Mouse (Mus musculus) urinary bladder, postnatal 36 days (tissue): Measurements from ENCODE around the gene Nptn.
A peak's percentile ranks its signal among the peaks of the same experiment; 100 is the strongest.
"Not testable (repeated sequence)": the region's sequence is repeated elsewhere in the genome, so short reads cannot be mapped to it uniquely, and the experiment has no call there.

Source experiments
- DNase-seq, 2 experiments: peaks; one replicate each; pipeline ENCODE4 v3.0.0; 2022; ENCODE audit warnings: low spot score in 2 of 2, mixed read lengths in 1 of 2

Gene Nptn

DNA sequence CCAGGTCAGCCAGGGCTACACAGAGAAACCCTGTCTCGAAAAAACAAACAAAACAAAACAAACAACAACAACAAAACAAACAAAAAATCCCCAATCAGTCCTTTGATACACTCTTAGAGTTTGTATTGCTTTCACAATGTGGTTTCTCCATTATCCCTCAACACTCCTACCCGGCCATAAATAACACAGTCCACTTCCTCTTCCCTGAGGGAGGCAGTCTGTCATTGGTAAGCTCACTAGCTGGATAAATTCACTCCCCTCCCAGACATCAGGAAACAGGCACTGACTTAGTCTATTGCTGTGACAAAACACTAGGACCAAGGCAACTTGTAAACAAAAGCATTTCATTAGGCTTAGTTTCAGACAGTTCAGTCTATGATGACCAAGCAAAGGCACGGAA, 21.8 kb upstream of the Nptn start:
- no peak for DNase-seq

DNA sequence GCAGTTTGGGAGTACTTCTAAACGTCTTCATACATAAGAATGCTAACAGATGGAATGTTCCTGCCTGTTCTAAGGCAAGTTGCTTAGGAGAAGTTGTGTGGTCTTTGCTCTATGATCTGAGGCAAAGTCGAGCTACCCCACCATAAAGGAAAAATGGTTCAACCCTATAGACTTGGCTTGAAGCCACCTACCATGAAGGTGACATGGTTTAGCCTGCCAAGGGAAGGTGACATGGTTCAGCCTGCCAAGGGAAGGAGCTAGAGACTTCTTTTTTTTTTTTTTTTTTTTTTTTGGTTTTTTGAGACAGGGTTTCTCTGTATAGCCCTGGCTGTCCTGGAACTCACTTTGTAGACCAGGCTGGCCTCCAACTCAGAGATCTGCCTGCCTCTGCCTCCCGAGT, 16.1 kb upstream of the Nptn start:
- not testable (repeated sequence) for DNase-seq

DNA sequence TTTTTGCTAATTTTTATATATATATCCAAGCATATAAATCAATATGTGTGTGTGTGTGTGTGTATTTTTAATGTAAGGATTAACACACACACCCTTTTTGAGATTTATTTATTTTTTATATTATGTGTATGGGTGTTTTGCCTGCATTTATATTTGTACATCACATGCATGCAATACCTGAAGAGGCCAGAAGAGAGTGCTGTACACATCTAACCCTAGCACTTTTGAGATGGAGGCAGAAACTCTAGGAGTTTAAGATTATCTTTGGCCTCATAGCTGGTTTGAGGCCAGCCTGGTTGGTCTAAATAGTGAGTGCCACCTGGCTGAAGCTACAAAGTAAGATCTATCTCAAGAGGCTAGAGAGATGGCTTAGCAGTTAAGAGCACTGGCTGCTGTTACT, 14.4 kb upstream of the Nptn start:
- DNase-seq: no peak

DNA sequence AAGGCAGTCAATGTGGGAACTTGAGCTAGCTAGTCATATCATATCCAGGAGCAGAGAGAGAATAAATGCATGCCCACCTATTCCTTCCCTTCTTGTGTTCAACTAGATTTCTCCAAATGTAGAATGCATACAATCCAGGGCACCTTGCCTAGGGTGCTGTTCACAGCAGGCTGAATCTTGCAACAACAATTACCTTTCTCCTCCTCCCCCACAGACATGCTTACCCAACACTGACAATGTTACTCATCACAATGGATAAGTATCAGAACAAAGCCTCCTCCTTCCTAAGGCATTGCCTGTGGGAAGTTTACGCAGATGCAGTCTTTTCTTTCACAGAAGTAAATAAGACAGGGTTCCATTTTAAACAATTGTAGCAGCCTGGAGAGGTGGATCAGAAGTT, 11.0 kb upstream of the Nptn start:
- no peak for DNase-seq

DNA sequence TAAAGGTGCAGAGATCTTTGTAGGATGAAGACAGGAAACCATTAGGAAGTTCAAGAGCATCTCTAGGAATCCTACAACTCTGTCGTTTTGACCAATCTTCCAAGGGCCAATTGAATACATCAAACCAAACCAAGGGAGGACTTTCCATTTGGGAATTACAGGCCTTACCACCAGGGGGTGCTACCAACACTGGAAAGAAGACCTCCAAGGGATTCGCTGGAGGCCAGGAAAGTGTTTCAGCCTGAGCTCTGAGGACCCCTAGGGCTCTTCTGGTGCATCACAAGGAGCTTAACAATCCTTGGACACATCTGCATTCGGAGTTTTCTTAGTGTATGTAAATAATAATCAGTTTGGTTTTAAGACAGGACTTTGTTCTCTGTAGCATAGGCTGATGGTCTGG, 3.4 kb upstream of the Nptn start:
- DNase-seq: peak; percentile 71 to 86

DNA sequence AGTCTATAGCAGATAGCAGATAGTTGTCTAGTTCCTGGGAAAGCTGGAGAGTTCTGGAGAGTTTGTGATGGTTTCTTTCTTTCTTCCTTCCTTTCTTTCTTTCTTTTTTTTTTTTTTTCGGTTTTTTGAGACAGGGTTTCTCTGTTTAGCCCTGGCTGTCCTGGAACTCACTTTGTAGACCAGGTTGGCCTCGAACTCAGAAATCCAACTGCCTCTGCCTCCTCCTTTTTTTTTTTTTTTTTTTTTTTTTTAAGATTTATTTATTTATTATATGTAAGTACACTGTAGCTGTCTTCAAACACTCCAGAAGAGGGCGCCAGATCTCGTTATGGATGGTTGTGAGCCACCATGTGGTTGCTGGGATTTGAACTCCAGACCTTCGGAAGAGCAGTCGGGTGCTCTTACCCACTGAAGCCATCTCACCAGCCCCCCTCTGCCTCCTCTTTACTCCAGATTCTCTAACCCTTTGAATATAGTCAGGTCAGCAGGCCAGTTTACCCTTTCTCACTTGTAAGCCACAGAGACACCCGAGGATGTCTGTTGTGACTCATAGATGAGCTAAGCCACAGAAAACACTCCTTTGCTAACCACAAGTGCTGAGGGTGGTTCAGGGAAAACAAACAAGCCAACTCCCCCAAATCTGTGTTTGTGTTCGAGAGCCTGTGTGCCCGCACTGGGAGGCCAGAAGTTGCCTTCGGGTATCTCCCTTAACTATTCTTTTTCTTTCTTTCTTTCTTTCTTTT, 1.4 kb upstream of the Nptn start:
- DNase-seq: peak in 1 of 2 experiments; percentile 15

DNA sequence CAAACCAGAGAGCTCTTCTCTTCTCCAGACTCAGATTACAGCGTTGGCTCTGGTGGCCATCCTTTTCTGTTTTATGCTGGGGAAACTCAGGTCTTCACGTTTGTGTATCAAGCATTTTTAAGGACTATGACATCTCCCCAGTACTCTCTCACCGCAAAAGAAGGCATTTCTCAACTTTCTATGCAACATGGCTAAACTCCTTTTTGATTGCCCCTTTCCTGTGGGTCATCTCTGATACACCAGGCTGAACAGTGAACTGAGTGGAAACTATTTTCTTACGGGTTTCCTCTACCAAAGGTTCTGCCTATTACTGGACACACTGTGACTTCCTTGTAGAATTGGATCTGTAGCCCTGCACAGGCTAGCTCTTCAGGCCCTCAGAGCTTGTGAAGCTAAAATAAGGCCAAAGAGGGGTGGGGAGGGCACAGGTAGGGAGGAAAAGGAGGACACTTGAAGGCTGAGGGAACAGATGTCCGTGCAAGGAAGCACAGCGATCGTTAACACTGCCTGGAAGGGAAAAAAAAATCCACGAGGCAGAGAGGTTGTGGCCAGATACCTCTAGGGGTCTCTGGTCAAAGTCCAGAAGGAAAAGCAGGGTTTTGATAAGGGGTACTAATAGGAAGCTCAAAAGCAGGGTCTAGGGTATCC, 633 bp upstream of the Nptn start:
- no peak for DNase-seq

DNA sequence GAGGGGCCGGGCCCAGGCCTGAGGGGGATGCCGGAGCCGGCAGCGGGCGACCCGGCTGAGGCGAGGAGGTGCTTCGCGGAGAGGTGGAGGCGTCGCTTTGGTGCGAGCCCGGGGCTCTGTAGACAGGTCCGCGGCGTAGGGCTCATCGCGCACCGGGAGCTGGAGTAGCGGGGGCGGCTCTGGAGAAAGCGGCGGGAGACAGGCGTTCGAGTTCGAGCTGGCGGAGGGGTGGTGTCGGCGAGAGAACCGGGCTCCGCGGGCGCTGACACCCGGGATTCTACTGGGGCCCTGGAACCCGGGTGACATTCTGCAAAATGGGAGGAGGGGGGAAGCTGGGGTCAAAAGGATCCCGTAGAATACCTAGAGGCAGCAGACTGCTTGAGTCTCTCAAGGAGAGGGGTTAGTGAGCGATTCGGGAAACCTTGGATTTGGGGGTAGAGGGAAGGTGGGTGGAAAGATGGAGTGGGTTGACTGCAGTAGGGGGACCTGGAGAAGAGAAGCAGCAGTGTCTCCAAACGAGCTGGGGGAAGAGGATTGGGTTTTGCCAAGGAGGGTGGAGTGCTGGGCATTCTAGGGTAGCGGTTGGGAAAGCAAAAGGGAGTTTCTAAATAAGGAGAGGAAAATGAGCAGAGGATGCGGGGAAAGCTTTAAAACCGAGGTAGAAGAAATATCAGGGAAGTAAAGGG, 684 bp downstream of the Nptn start:
- peak in 1 of 2 experiments; percentile 52 for DNase-seq

DNA sequence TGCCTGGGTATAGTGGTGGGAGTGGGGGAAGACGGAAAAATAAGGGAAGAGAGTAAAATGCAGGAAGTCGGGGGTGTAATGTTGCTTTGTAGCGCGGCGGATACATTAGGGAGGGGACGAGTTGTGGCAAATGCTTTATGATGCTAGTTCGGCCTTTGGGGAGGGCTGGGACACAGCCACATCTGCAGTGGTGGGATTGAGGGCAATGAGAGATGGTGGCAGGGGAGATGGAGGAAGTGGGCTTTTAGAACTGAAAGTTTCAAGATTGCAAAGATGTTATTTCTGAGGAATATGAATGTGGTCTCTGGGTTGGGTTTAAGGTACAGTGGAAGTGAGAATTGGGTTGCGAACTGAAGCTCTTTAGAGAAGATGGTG, 1.2 kb downstream of the Nptn start:
- DNase-seq: no peak

DNA sequence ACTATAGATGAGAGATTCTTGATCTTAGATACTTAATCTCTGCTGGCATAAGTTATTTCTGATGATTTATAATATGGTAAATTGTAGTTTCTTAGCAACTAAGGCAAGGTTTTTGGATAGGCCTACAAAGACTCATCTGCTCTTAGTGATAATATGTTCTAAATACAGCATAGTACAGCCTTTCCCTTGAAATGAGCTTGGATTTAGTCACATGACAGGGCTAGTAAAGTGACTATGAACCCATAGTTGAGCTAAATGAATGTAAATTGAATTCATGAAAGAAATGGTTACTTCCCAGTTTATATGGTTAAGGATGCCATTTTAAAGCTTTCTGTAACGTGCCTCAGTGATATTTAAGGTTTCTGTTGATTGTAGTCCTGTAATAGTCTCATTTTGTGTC, 2.3 kb downstream of the Nptn start:
- DNase-seq: no peak

DNA sequence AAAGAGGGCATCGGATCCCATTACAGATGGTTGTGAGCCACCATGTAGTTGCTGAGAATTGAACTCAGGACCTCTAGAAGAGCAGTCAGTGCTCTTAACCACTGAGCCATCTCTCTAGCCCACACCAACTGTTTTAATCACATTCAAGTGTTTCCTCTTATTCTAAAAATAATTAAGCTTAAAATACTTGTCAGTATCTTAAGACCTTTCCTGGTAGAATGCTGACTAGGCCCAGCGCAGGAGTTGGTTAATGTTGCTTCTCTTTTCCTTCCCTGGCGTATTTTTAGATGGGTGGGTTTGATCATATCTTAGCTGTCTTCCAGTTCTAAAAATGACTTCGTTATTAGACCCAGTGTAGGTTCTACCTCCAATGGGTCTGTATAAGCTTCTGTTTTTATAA, 6.6 kb downstream of the Nptn start:
- no peak for DNase-seq

DNA sequence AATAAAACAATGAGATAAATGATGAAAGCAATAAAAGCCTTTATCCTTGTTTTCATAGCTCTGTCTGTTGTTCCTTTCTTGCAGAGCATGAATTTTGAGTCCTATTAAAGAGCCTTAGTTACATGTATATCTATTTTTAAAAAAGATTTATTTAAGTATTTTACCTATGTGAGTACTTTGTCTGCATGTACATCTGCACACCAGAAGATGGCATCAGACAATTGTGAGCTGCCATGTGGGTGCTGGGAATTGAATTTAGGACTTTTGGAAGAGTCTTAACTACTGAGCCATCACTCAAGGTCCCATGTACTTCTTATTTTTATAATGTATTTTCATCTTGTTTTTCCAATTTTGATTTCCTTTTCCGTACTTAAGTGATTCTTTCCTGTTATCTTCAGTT, 13.3 kb downstream of the Nptn start:
- DNase-seq: no peak

DNA sequence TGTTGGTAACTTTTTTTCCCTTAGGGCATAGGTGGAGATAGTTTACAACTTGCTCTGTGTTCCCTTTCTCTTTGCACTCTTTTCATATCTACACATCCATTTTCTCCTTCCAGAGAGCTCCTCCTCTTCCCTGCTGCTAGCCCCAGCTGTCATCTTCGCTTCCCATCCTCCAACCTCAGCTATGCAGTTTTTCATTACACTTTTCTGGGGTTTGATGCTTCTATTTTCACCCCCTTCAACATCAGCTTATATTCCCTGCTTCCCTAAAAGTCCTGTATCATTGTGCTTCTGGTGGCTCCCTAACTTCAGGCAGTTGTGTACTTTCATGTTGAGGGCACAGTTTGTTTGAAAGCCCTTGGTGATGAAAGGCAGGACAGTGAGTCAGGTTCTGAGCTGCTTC, 31.8 kb downstream of the Nptn start:
- DNase-seq: no peak

DNA sequence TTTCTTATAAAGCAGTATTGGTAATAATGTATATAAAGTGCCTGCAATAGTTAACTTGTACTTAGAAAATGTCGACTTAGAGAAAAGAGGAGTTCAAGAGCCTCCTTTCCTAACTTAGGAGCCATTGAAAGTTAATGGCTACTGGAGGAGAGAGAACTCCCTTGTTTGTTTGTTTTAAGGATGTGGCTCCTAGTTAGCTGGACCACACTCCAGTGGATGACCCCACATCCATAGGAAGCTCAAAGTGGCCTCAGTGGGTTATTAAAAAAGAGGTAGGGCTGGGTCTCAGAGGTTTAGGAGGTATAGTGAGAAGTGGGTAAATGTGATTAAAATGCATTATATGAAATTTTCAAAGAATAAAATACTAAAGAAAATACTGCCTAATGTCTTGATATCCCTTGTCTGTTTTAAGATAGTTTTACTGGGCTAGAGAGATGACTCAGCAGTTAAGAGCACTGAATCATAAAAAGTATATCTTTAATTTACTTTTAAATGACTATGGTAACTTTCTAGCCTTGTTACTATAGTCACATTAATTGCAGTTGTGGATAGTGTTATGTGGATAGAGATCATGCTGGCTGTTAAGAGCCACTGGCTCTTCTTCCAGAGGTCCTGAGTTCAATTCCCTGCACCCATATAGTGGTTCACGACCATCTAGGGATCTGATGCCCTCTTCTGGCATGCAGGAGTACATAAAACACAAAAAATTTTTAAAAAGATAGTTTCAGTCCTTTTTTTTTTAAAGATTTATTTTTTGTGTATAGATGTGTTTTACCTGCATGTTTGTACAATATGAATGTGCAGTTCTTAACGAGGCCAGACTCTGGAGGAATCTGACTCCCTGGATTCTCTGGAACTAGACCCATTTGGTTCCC, 33.3 kb downstream of the Nptn start:
- DNase-seq: no peak

DNA sequence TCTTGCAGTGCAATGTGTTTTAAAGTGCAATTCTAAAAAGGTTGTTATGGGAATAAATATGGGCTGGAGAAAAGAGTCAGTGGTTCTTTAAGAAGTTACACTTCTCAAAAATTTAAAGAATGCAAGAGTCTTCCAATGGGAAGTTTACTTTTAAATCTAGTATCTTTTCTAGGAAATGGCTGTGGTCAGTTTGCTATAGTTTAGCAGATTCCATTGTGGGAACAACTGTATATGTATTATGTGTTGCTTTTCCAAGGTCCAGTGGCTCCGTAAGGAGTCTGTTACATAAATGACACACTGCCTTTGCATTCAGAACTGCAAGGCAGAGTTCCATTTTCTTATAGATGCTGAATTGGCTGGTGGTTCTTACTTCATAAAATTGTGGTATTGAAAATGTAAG, 41.0 kb downstream of the Nptn start:
- no peak for DNase-seq

DNA sequence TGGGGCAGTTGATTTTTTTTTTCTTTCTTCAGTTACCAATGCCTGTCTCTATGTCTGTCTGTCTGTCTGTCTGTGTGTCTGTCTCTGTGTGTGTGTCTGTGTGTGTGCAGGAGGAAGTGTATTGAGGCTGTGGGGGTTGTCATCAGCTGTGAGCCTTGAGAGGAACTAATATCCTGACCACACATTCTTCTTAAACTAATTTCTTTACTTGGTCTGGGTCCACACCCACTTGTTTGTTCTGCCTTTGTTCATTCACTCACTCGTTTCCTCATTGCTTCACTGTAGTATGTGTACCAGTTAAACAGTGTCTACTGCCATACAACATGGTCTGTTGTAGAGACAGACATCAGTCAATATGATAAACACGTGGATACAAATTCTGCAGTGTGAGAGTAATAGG, 45.2 kb downstream of the Nptn start:
- no peak for DNase-seq

DNA sequence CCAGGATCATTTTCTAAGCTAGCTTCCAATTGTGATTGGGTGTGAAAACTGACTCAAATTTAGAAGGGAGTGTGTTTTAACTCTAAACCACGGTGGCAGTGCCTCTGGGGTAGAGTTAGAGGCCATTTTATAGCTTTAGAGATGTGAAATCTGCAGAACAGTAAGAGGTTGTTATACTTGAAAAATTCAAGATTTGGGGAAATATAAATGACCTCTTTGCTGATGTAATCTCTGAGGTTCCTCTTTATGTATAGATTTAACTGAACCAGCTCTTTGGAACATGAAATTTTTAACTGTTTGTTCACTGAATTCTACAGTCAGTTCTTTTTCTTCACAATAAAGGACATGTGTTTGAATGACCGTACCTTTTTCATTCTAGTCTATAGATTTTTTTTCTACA, 48.4 kb downstream of the Nptn start:
- DNase-seq: no peak

DNA sequence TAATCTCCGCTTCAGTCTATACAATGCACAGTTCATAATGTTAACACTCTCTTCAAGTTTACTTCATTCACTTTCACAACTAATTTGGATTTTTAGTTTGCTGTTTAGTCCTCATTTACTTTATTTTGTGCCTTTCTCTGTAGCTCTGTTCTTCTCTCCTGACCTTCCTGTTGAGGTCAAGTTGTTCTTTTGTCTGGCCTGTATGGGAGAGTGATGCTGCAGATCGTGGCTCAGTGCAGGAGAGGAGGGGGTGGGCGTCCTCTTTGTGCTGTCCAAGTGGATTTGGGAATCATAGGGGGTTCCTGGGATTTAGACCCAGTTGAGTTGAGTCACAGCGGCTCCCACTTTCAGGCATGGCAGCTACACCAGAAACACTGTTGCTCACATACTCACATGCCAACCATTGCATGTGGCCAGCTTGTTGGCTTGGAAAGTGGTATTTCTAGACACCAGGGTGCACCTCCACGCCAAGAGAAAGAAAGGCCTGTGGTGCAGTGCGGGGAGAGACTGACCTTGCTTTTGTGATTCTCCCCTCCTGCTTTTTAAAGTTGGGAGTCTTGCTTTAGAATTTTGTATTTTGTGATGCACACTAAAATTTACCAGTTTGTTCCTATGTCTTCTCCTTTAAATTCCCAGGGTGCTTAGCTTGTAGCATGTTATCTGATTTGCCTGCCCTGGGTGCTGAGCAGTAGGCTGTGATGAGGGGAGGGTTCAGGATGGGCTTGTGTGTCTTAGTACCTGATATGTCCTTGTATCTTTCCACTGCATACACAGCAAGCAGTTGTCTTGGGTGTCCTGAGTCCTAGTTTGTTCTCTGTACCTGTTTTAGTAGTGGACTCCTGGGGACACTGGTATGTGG, 66.6 kb downstream of the Nptn start:
- no peak for DNase-seq

DNA sequence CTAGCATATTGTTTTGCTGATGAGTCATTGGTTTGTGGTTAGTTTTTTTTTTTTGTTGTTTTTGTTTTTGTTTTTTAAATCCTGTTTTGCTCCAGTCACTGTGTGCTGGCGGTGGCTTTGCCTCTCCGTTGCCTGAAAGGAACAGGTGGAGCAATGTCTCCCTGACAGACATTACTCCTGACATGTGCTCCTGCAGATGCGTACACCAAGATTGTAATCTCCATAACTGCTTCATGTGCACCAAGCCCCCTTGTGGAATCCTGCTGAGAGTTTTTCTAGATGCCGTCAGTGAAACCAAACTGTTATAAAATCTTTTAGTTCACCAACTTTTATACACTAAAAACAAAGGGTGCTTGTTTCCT, 67.2 kb downstream of the Nptn start:
- DNase-seq: no peak

DNA sequence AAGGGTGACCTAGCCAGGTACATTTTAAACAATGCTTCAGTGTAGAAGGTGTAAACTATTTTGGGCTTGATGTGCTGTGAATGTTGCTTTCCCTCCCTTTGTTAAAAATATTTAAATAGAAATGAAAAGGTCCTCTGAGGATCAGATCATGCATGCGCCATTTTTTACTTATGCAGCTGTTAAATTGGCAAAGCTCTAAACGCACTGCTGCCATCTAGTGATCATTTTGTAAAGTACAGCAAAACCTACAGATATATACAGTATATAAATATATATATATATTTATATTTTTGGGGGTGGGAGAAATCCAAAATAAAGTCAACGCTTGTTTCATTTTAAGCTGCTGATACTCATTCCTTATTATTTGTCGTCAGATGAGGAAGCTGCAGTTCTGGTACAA, 70.0 kb downstream of the Nptn start:
- DNase-seq: no peak

DNA sequence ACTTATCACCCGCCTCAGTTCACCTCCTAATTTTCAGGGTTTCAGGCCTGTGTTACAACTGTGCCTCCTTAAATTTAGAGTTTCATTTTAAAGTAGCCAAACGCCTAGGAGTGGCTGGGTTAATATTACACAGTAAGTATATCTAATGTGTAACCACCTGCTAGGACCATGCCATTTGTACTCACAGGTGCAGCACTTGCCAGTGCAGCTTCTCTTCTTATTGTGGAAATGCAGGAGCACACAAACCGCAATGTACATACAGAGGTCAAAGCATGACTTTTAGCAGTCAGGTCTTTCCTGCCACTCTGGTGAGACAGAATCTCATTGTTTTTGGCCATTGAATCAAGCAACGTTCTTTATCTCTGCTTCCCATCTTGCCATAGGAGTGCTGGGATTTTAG, 72.5 kb downstream of the Nptn start:
- DNase-seq: no peak
